In the genomic region with DNA sequence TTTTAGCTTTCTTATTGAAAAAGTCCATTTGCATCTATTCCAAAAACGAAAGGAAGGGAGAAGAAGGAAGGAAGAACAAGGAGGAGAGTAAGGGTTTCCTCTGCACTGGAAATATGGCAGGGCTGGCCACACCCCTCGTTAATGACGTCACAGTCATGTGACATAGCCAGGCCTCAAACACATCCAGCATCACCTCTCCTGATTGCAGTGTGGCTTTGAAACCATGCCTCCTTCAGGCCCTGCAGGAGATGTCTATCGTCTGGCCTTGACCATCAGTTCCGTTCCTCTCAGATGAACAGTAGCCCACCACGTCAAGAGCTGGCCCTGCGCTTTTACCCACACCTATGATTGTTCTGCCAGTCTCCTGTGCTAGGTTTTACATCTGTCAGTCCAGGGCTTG, we compare ENCODE assay signal across 17 mouse cellular contexts. TPM values are rescaled to one million over a fixed set of nuclear protein-coding genes. Genes with fewer than 3 reads are reported as not detected.
DNase-seq lines count a peak whose midpoint lies in the region; ATAC-seq and TF ChIP-seq lines count a peak whose summit lies in the region.
"Had no signal": no experiment of that assay in that cellular context is flagged by ENCODE, and none has a peak within 500 bp of the region (broad histone marks: within the 10 kb centered on the region; RNA-seq: fewer than 3 reads in every experiment).

No protein-coding gene starts in this region.

- ATAC-seq in lung, embryonic 14.5 days (ENCODE audit: insufficient read depth), result 0 out of 2 replicates have a peak, but pooled peaks have one; percentile 18

- no peaks in the 10 kb centered on the region for H3K4me1 ChIP-seq in lung, embryonic 14.5 days (ENCODE audit: insufficient read depth)
- H3K4me1 ChIP-seq: forebrain, embryonic 13.5 days; stomach, embryonic 15.5 days had no signal

- no peaks in the 10 kb centered on the region for H3K36me3 ChIP-seq in lung, embryonic 14.5 days (ENCODE audit: insufficient read depth)
- H3K36me3 ChIP-seq: embryonic facial prominence, embryonic 13.5 days; hindbrain, embryonic 13.5 days; stomach, embryonic 15.5 days had no signal

- H3K4me2 ChIP-seq in lung, embryonic 14.5 days, result no peak overlapping the region
- H3K4me2 ChIP-seq: embryonic facial prominence, embryonic 13.5 days; forebrain, embryonic 13.5 days; hindbrain, embryonic 13.5 days; stomach, embryonic 15.5 days had no signal

- TF ChIP-seq CTCF in lung, embryonic 14.5 days (IDR thresholded peaks at IDR 0.05; ENCODE audit: low read depth), result no peak

- 65% methylated on average over 7 of the region's 7 CpGs for WGBS in lung, embryonic 14.5 days

- no peaks in the 10 kb centered on the region for H3K27me3 ChIP-seq in lung, embryonic 14.5 days (ENCODE audit: insufficient read depth, low read length)
- H3K27me3 ChIP-seq: embryonic facial prominence, embryonic 13.5 days; forebrain, embryonic 13.5 days; hindbrain, embryonic 13.5 days; stomach, embryonic 15.5 days had no signal

- no peak overlapping the region for H3K27ac ChIP-seq in lung, embryonic 14.5 days (ENCODE audit: low read depth)
- H3K27ac ChIP-seq: embryonic facial prominence, embryonic 13.5 days; forebrain, embryonic 13.5 days; hindbrain, embryonic 13.5 days; layer of hippocampus, adult 2 months; stomach, embryonic 15.5 days had no signal

- peak; percentile 20 for DNase-seq in lung, embryonic 14.5 days
- DNase-seq in lung, postnatal 25 days (ENCODE audit: low spot score), result no peak
- peak; percentile 76 for DNase-seq in 416B (ENCODE audit: low read depth)
- DNase-seq in MN1 (ENCODE audit: low spot score), result peak; percentile 14
- peak; percentile 56 for DNase-seq in induced T-regulatory cell, adult 2 months (ENCODE audit: low read depth)
- no peak for DNase-seq in layer of hippocampus, postnatal 14 days (ENCODE audit: low spot score in 2 of 2)
- DNase-seq in urinary bladder, postnatal 36 days (ENCODE audit: low spot score in 2 of 2), result no peak

- H3K9ac ChIP-seq in lung, embryonic 14.5 days, result no peak overlapping the region
- H3K9ac ChIP-seq: embryonic facial prominence, embryonic 13.5 days; forebrain, embryonic 13.5 days; hindbrain, embryonic 13.5 days; stomach, embryonic 15.5 days had no signal

- H3K4me3 ChIP-seq in lung, embryonic 14.5 days (ENCODE audit: low read depth, low read length), result no peak overlapping the region
- H3K4me3 ChIP-seq: embryonic facial prominence, embryonic 13.5 days; forebrain, embryonic 13.5 days; hindbrain, embryonic 13.5 days; layer of hippocampus, adult 2 months; stomach, embryonic 15.5 days had no signal

- H3K9me3 ChIP-seq in lung, embryonic 14.5 days (ENCODE audit: low read depth, low read length), result no peaks in the 10 kb centered on the region
- H3K9me3 ChIP-seq: embryonic facial prominence, embryonic 13.5 days; forebrain, embryonic 13.5 days; hindbrain, embryonic 13.5 days; stomach, embryonic 15.5 days had no signal

RNA-seq across cellular contexts. Expression of a gene that starts 7.8 kb away (rescaled TPM):
- 0.69 and 1.3 TPM in 2 replicates for polyA plus RNA-seq in lung, embryonic 14.5 days (2014; fragmentation: Nextera tagmentation; extraction: Ambion mirVana)
- 1 to 10 TPM in 1 of 2 experiments, under 1 TPM in 1; 0.76 to 1.2 TPM for total RNA-seq in layer of hippocampus, postnatal 14 days (2021)
- total RNA-seq: ES-E14; gastrocnemius, postnatal 14 days; liver, adult 2 months; monocyte, adult 5-6 weeks had no signal
- polyA plus RNA-seq: heart, embryonic 14.5 days; liver, adult 2 months had no signal

RNA-seq across cellular contexts. Expression of a gene that starts 40.5 kb away (rescaled TPM):
- polyA plus RNA-seq in lung, embryonic 14.5 days (2014; fragmentation: Nextera tagmentation; extraction: Ambion mirVana), result not detected in 2 replicates
- not detected for total RNA-seq in layer of hippocampus, postnatal 14 days (2021)
- total RNA-seq: ES-E14; gastrocnemius, postnatal 14 days; liver, adult 2 months; monocyte, adult 5-6 weeks had no signal
- polyA plus RNA-seq: embryonic facial prominence, embryonic 13.5 days; heart, embryonic 14.5 days; hindbrain, embryonic 13.5 days; liver, adult 2 months; stomach, embryonic 15.5 days had no signal

Comparison
In these comparisons a context has a peak if more than half of its experiments do, and no peak if none do; other contexts are left out.
1. DNase-seq: peak in lung, embryonic 14.5 days (single experiment), 416B (single experiment), MN1 (single experiment) and induced T-regulatory cell, adult 2 months (single experiment); none in lung, postnatal 25 days (single experiment), layer of hippocampus, postnatal 14 days (0 of 2) and urinary bladder, postnatal 36 days (0 of 2).